Mouse (Mus musculus): Measurements from ENCODE around the gene Aox3. TPM values are rescaled to one million over a fixed set of nuclear protein-coding genes. Genes with fewer than 3 reads are reported as not detected.

Aox3 gene
- total RNA-seq, 2 experiments from 2014 or later = not detected

- ATAC-seq (replicated peaks; ENCODE audit: low FRiP score, poor library complexity, severe bottlenecking) = no peak
Measured at GRCm38 (mm10) chr1:58188514-58189175, 75.7 kb downstream of the Aox3 start.

- ATAC-seq (replicated peaks; ENCODE audit: low FRiP score, poor library complexity, severe bottlenecking) = no peak
Measured at GRCm38 (mm10) chr1:58194317-58194716, 81.4 kb downstream of the Aox3 start.

GRCm38 (mm10) chr1:58194988-58195387 is 82.1 kb downstream of the Aox3 start:
- no peak for ATAC-seq (replicated peaks; ENCODE audit: low FRiP score, poor library complexity, severe bottlenecking)

GRCm38 (mm10) chr1:58195541-58195940 is 82.6 kb downstream of the Aox3 start:
- ATAC-seq (replicated peaks; ENCODE audit: low FRiP score, poor library complexity, severe bottlenecking) = no peak

- no peak for ATAC-seq (replicated peaks; ENCODE audit: low FRiP score, poor library complexity, severe bottlenecking)
Measured at GRCm38 (mm10) chr1:58197023-58197422, 84.1 kb downstream of the Aox3 start.

- ATAC-seq (replicated peaks; ENCODE audit: low FRiP score, poor library complexity, severe bottlenecking) = no peak
Measured at GRCm38 (mm10) chr1:58198386-58198785, 85.5 kb downstream of the Aox3 start.

- ATAC-seq (replicated peaks; ENCODE audit: low FRiP score, poor library complexity, severe bottlenecking) = no peak
Measured at GRCm38 (mm10) chr1:58210203-58210602, 97.3 kb downstream of the Aox3 start, which contains the start of gene Aox4. Aox4 (plus strand) TSS chr1:58210397.

GRCm38 (mm10) chr1:58212805-58213204 is 99.9 kb downstream of the Aox3 start:
- ATAC-seq (replicated peaks; ENCODE audit: low FRiP score, poor library complexity, severe bottlenecking) = no peak

- no peak for ATAC-seq (replicated peaks; ENCODE audit: low FRiP score, poor library complexity, severe bottlenecking)
Measured at GRCm38 (mm10) chr1:58213838-58214237, 100.9 kb downstream of the Aox3 start.

GRCm38 (mm10) chr1:58215353-58215752 is 102.4 kb downstream of the Aox3 start:
- no peak for ATAC-seq (replicated peaks; ENCODE audit: low FRiP score, poor library complexity, severe bottlenecking)

GRCm38 (mm10) chr1:58215956-58216532 is 103.1 kb downstream of the Aox3 start:
- ATAC-seq (replicated peaks; ENCODE audit: low FRiP score, poor library complexity, severe bottlenecking) = no peak

GRCm38 (mm10) chr1:58221070-58221469 is 108.1 kb downstream of the Aox3 start:
- no peak for ATAC-seq (replicated peaks; ENCODE audit: low FRiP score, poor library complexity, severe bottlenecking)

GRCm38 (mm10) chr1:58221879-58222278 is 108.9 kb downstream of the Aox3 start:
- ATAC-seq (replicated peaks; ENCODE audit: low FRiP score, poor library complexity, severe bottlenecking) = no peak

GRCm38 (mm10) chr1:58228086-58228485 is 115.2 kb downstream of the Aox3 start:
- ATAC-seq (replicated peaks; ENCODE audit: low FRiP score, poor library complexity, severe bottlenecking) = no peak

- ATAC-seq (replicated peaks; ENCODE audit: low FRiP score, poor library complexity, severe bottlenecking) = no peak
Measured at GRCm38 (mm10) chr1:58228916-58229315, 116.0 kb downstream of the Aox3 start.

- ATAC-seq (replicated peaks; ENCODE audit: low FRiP score, poor library complexity, severe bottlenecking) = no peak
Measured at GRCm38 (mm10) chr1:58229774-58230173, 116.8 kb downstream of the Aox3 start.

GRCm38 (mm10) chr1:58230542-58230941 is 117.6 kb downstream of the Aox3 start:
- ATAC-seq (replicated peaks; ENCODE audit: low FRiP score, poor library complexity, severe bottlenecking) = no peak

GRCm38 (mm10) chr1:58235405-58235804 is 122.5 kb downstream of the Aox3 start:
- ATAC-seq (replicated peaks; ENCODE audit: low FRiP score, poor library complexity, severe bottlenecking) = no peak

GRCm38 (mm10) chr1:58237527-58238299 is 124.8 kb downstream of the Aox3 start:
- ATAC-seq (replicated peaks; ENCODE audit: low FRiP score, poor library complexity, severe bottlenecking) = no peak

GRCm38 (mm10) chr1:58238440-58238839 is 125.5 kb downstream of the Aox3 start:
- no peak for ATAC-seq (replicated peaks; ENCODE audit: low FRiP score, poor library complexity, severe bottlenecking)

- no peak for ATAC-seq (replicated peaks; ENCODE audit: low FRiP score, poor library complexity, severe bottlenecking)
Measured at GRCm38 (mm10) chr1:58238961-58239360, 126.0 kb downstream of the Aox3 start.
